Mouse (Mus musculus) cerebellum, adult 11 months (tissue): ENCODE measurements at regions not wholly inside any gene's neighbourhood (a gene's known extent, or its start where the extent isn't known, plus 50 kb on each side); places are given as distances from the start of the nearest gene placed in this dataset.
A peak's percentile ranks its signal among the peaks of the same experiment; 100 is the strongest.
"Not testable (repeated sequence)": the region's sequence is repeated elsewhere in the genome, so short reads cannot be mapped to it uniquely, and the experiment has no call there.

ENCODE experiments used
- DNase-seq: peaks from one replicate; pipeline ENCODE4 v3.0.0; 2022

DNA sequence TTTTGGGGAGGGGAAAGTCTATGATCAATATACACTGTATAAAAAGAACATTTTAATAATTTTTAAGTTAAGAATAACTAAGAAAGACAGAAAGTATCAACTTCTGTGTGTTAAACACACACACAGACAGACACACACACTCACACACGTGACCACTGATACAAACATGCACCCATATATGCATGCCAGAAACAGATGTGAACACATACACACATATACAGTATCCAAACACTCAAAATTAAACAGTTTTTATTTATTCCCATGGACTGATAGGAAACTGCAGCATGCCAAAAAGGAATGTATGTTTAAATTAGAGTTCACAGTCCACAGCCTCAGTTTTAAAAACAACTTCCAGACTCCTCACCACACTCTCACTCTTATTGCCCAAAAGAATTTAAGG, 203.4 kb upstream of the Tbl1x start:
- DNase-seq, result no peak

GRCm38 (mm10) chrX:77314384-77314783, 196.4 kb upstream of the Tbl1x start:
- peak; percentile 36 for DNase-seq

- DNase-seq, result no peak
These were observed 187.2 kb upstream of the Tbl1x start for GRCm38 (mm10) chrX:77323644-77324043.

DNA sequence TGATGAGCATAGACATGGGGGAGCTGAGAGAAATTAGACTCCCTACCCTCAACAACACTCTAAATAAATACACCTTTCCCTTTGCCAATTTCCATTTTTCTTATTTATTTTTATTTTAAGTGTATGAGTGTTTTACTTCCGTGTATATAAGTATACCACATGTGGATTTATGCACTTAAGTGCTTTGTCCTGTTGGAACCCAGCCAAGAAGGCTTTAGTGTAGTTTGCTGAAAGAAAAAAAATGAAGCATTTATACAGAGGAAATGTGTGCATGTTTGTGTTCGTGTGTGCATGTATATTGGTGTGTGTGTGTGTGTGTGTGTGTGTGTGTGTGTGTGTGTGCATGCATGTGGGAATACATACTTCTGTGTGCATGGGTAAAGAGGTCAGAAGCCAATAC, 157.6 kb upstream of the Tbl1x start:
- no peak for DNase-seq

GRCm38 (mm10) chrX:77360551-77360950, 150.3 kb upstream of the Tbl1x start:
- no peak for DNase-seq

- DNase-seq, result no peak
These were observed 149.7 kb upstream of the Tbl1x start for GRCm38 (mm10) chrX:77361106-77361505.

DNA sequence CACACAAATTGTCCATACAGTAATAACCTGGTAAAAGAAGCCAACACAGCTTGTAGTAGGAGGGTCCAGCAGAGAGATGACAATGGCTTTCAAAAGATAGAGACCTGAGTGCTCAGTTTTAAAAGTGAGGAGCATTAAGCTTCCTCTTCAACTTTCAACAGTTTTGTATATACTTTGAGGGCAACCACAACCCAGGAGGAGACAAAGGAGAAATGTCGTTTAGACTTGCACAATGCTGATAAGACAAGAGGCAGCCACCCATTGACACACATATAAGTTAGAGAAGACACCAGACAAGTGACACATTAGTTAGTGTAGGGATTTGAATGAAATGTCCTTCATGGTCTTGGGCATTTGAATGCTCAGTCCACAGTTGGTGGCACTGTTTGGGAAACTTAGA, 147.2 kb upstream of the Tbl1x start:
- DNase-seq, result no peak

- DNase-seq, result peak; percentile 40
These were observed 143.5 kb upstream of the Tbl1x start for GRCm38 (mm10) chrX:77367351-77367750.

DNA sequence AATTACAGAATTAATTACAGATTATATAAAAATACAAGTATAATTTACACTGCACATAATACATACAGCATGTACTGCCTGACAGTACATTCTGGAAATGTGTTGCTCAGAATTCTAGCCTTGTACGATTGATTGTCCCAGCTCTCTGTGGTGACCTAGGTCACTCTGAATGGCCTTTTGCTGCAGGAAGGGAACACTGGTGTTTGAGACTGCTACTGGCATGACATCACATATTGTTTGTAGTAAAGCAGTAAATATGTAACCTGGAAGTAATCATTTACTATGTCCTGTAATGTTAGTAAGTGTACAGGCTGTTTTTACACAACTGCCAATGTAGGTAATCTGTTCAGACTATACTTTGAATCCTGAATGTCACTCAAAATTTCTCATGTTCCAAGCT, 123.5 kb upstream of the Tbl1x start:
- no peak for DNase-seq

DNA sequence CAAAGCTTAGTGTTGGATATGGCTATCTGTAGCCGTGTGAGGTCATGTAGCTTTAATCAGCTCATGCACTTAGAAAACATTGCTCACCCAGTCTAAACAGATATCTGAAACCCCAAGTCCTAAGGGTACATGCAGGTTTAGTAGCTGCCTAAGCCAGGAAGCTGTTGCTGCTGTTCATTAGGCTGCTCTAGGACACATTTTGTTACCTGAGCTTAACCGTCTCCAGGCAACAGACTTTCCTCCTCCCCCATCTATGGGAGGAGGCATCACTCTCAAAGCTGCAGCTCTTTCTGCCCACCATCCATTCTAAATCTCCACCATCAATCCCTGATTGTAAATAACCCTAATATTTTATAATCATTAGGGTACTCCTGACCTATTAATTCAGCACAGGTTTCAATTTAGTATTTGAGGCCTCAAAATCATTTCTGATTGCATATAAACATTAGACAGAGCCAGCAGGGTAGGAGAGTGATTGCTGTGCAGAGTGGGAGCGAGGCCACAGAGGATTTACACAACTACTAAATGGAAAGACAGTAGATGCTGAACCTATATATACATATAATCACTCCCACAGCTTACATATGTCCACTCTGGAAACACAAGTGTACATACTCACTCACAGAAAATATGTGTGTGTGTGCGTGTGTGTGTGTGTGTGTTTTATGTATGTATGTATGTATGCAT, 118.9 kb upstream of the Tbl1x start:
- no peak for DNase-seq

- no peak for DNase-seq
These were observed 103.9 kb upstream of the Tbl1x start for GRCm38 (mm10) chrX:77406896-77407295.

- no peak for DNase-seq
These were observed 102.9 kb upstream of the Tbl1x start for GRCm38 (mm10) chrX:77407925-77408324.

DNA sequence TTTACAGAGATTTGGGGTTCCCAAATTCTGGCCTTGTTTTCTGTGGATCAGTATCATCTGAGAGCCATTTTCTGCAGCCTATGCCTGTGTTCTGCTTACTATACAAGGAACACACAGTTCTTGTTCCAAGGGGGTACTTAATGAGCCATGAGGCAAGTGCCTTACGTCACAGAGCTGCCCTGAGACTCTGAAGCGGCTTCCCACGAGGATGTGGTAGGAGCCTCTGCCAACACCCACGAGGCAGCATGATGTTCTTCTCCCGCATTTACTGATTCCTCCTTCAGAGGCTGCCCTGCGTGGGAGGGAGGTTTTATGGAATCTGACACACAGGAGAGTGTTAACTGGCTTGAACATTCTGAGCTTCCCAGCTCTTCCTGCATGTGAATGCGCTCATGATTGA, 101.4 kb upstream of the Tbl1x start:
- peak; percentile 44 for DNase-seq

GRCm38 (mm10) chrX:77410812-77411211, 100.0 kb upstream of the Tbl1x start:
- DNase-seq, result no peak

DNA sequence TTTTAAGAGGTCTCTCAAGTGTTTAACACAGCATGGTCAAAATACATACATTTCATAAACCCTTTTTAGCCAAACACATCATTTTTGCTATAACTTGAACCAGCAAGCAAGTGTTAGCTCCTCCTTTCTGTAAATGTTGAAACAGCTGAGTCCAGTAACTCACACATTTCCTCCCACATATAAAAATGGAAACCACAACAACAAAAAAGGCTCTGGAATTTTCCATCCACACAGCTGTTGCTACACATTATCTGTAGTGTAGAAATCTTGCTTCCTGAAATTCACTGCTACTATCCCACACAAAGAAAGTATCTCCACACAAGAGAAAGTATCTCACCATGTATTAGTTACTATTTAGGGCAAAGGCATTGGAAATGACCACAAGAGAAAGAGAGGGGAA, 96.7 kb upstream of the Tbl1x start:
- no peak for DNase-seq

- no peak for DNase-seq
These were observed 93.0 kb upstream of the Tbl1x start for GRCm38 (mm10) chrX:77417766-77418165.

DNA sequence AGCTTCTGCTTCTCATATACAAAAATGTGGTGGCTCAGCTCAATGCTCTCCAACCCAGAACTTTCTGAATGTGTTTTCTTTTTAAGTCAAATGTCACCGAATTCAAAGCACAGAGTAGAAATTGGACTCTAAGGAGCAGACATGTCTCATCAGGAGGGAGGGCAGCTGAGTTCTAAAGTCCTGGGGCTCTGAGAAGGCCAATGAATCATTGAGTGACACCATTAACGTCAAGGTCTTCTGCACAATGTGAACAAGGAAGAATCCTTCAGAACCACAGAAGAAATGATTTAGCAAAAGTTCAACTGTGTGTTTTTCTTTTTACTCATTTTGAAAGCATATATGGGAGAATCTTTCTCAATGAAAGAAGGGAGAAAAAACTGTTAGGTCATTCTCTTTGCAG, 88.6 kb upstream of the Tbl1x start:
- DNase-seq, result no peak

DNA sequence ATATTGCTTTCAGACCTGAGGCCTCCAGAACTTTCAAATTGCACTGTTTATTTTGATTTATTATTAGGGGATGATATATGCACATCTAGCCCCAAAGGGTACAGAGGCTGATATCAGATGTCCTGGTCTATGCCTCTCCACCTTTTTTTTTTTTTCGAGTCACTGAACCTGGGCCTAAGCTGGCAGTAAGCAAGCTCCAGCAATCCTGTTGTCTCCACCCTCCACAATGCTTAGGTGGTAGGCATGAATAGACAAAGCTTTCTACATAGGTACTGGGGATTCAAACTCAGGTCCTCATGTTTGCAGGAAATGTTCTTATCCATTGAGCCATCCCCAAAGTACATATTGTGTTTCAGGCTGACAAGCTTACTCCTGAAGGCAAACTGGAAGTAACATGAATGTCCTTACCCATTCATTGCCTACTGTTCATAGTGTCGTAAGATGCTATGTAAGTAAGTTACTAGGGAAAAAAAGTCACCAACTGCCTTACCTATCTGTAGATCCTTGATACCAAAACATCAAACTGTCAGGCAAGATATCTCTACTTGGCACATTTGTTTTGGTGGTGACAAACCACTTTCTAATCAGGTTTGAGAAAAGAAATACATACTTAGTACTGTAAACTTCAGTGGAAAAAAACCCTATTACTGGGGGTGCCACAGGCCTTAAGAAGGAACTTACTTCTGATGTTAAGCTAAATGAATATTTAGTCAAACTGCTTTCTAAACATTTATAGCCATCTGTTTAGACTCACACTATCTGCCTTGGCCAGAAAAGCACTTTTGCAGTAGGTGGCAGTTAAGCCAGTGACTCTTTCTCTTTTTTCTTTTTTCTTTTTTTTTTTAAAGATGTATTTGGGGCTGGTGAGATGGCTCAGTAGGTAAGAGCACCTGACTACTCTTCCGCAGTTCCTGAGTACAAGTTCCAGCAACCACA, 85.8 kb upstream of the Tbl1x start:
- DNase-seq, result no peak

- not testable (repeated sequence) for DNase-seq
These were observed 85.1 kb upstream of the Tbl1x start for GRCm38 (mm10) chrX:77425728-77426102.

DNA sequence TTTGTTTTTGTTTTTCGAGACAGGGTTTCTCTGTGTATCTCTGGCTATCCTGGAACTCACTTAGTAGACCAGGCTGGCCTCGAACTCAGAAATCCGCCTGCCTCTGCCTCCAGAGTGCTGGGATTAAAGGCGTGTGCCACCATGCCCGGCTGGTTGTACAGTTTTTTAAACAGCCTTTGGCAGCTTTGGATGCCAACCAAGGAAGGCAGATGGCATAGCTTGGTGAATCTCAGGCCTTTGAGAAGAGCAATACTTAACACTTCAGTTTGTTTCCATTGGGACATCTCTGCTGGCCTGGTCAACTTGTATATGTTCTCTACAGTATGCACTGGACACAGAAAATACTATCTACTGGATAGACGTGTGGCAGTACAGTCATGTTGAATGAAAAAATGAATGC, 84.0 kb upstream of the Tbl1x start:
- DNase-seq, result peak; percentile 22

DNA sequence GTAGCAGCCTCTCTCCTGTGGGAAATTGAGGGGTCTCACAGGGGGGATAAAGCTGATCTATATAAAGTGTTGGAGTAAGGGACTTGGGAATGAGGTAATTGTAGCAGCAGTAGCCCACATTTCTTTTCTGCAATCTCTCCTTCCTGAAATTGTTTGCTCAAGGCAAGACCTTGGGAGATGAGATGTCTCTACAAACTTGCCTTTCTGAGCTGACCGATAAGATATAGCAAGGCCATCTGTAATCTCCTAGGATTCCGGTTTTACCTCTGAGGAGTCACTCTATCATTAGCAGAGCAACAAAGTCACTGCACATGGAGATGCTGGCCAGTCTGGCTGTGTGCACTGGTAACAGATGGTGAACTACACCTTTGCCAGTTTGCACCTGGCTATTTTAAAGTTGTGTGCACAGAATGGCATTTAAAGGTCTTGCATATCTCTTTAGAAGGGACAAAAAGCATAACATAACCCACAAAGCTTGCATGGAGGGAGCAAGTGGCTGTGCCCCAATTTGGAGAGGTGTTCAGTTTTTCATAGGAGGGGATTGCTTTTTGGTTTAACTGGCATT, 78.7 kb upstream of the Tbl1x start:
- peak; percentile 22 for DNase-seq

GRCm38 (mm10) chrX:77432846-77433810, 77.7 kb upstream of the Tbl1x start:
- DNase-seq, result peak; percentile 94

DNA sequence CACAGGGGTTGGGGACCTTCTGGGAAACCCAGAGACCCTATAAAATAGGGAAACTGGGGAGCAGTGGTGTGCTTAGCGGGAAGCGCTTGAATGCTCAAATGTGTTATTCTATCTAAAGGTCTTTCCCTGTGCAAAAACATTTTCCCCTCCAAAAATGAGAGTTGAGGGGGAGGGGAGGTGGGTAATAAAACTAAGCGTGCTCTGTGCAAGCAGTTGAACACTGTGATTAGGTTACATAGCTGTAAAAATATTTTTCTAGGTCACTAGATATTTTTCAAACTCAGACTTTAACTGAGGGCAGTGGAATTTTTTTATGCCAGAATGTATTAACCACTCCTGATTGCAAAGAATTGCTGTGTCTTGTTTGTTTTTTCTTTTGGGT, 77.0 kb upstream of the Tbl1x start:
- no peak for DNase-seq
